Mouse (Mus musculus): ENCODE measurements around the gene Tbr1.

The Tbr1 gene

GRCm38 (mm10) chr2:61811163-61811506 is 8.4 kb downstream of the Tbr1 start:
- in situ Hi-C loops (cut with MboI, MseI) = loop anchor here (25.0 kb wide), 3 partner anchors 601 to 826 kb away; partner anchors contain the start of genes Dpp4 (in 1 of the 2) and Ifih1 (in 1 of the 2)

- in situ Hi-C loops (cut with MboI, MseI) = loop anchor here (25.0 kb wide), 3 partner anchors 601 to 826 kb away; partner anchors contain the start of genes Dpp4 (in 1 of the 2) and Ifih1 (in 1 of the 2)
Measured at GRCm38 (mm10) chr2:61811507-61812421, 9.0 kb downstream of the Tbr1 start.

GRCm38 (mm10) chr2:61812536-61812935 is 9.8 kb downstream of the Tbr1 start:
- in situ Hi-C loops (cut with MboI, MseI) = loop anchor here (25.0 kb wide), 3 partner anchors 600 to 825 kb away; partner anchors contain the start of genes Dpp4 (in 1 of the 2) and Ifih1 (in 1 of the 2)

- in situ Hi-C loops (cut with MboI, MseI) = loop anchor here (25.0 kb wide), 3 partner anchors 599 to 824 kb away; partner anchors contain the start of genes Dpp4 (in 1 of the 2) and Ifih1 (in 1 of the 2)
Measured at GRCm38 (mm10) chr2:61813106-61813505, 10.4 kb downstream of the Tbr1 start.

GRCm38 (mm10) chr2:61813521-61813920 is 10.8 kb downstream of the Tbr1 start:
- in situ Hi-C loops (cut with MboI, MseI) = loop anchor here (25.0 kb wide), 3 partner anchors 599 to 824 kb away; partner anchors contain the start of genes Dpp4 (in 1 of the 2) and Ifih1 (in 1 of the 2)

- in situ Hi-C loops (cut with MboI, MseI) = loop anchor here (25.0 kb wide), 3 partner anchors 597 to 822 kb away; partner anchors contain the start of genes Dpp4 (in 1 of the 2) and Ifih1 (in 1 of the 2)
Measured at GRCm38 (mm10) chr2:61814548-61815473, 12.1 kb downstream of the Tbr1 start.

GRCm38 (mm10) chr2:61815583-61816313 is 13.0 kb downstream of the Tbr1 start:
- in situ Hi-C loops (cut with MboI, MseI) = loop anchor here (25.0 kb wide), 3 partner anchors 597 to 822 kb away; partner anchors contain the start of genes Dpp4 (in 1 of the 2) and Ifih1 (in 1 of the 2)

DNA sequence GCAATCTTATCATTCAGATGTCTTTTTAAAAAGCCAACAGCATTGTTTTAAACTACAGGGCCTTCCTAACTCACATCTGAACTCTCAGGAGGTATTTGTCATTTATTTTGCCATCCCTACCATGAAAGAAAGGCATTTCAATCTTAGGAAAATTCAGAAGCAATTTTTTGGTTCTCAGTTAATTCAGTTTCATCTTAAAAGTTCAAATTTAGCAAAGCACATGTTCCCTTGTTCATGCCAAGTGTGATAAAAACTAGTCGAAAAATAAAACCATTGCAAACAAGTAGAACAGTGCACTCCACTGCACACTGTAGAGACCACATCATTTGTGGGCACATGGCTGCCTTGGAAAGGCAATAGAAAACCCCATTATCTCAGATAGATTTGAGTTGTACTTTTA is 15.5 kb downstream of the Tbr1 start:
- in situ Hi-C loops (cut with MboI, MseI) = loop anchor here (25.0 kb wide), 3 partner anchors 594 to 819 kb away; partner anchors contain the start of genes Dpp4 (in 1 of the 2) and Ifih1 (in 1 of the 2)

DNA sequence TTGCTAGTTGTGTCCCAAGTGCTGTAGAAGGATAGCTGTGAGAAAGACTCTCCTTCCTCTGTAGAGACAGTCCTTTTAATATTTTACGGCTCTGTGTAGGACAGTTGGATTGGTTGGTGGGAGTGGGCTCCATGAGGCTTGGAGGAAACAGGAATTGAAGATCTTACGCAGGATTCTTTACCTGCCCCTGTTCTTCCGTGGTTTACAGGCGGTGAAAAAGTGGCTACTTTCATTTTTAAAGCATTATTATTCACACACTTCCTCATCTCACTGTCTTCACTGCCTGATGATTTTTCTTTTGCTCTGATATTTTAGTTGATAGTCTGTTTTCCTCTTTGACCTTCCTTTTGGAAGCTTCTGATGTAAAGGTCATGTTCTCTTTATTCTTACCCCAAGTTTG is 17.5 kb downstream of the Tbr1 start:
- in situ Hi-C loops (cut with MboI, MseI) = loop anchor here (25.0 kb wide), 3 partner anchors 592 to 817 kb away; partner anchors contain the start of genes Dpp4 (in 1 of the 2) and Ifih1 (in 1 of the 2)

- in situ Hi-C loops (cut with MboI, MseI) = loop anchor here (25.0 kb wide), 3 partner anchors 589 to 814 kb away; partner anchors contain the start of genes Dpp4 (in 1 of the 2) and Ifih1 (in 1 of the 2)
Measured at GRCm38 (mm10) chr2:61823426-61824140, 20.9 kb downstream of the Tbr1 start.

- in situ Hi-C loops (cut with MboI, MseI) = no loop called here
Measured at GRCm38 (mm10) chr2:61837243-61837806, 34.6 kb downstream of the Tbr1 start.
